Mouse (Mus musculus): Measurements from ENCODE around the gene 1700113H08Rik. TPM values are rescaled to one million over a fixed set of nuclear protein-coding genes. Genes with fewer than 3 reads are reported as not detected.

1700113H08Rik gene
- total RNA-seq, 2 experiments from 2014 or later = not detected

DNA sequence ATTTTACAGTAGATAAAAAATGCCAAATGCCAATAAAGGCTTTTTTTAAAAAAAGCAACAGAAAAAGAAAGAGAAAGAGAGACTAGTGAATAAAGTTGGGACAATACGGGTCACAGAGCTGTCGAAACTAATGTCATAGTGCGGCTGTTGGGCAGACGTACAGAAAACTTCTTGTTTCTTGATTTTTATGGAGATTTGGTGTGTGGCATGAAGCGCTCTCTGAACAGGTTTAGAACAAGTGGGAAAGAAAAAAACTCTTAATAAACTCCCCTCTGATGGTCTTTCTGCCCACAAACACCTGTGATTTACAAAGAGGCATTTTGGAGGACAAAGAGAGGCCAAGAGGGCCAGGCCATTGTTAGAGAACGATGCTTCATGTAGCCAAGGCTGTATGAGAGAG, 1.6 kb downstream of the 1700113H08Rik start:
- no peak for DNase-seq

GRCm38 (mm10) chr10:87084236-87084635, 26.4 kb downstream of the 1700113H08Rik start:
- peak; percentile 52 to 68 for DNase-seq

- DNase-seq = no peak
Observed at GRCm38 (mm10) chr10:87087646-87088045, 29.8 kb downstream of the 1700113H08Rik start.

GRCm38 (mm10) chr10:87094249-87094648, 36.4 kb downstream of the 1700113H08Rik start:
- DNase-seq = peak; percentile 16 to 18

- DNase-seq = no peak
Observed at GRCm38 (mm10) chr10:87098722-87099121, 40.9 kb downstream of the 1700113H08Rik start.

DNA sequence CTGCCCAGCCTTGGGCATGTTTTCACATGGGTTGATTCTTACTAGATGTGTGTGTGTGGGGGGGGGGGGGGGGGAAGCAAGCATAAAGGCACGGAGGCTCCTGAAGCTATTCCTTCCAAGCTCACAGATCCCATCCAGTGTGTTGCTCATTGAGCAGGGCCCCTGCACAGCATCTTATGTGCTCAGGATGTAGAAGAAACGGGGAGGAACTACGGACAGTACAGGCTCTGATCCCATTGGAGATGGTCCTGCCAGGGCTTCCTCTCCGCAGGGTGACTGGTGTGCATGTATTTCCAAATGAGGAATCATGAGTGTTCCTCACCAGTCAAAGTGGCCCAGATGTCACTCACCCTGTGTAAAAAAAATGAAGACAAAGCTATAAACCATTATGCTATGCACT, 42.8 kb downstream of the 1700113H08Rik start:
- no peak for DNase-seq

- no peak for DNase-seq
Observed at GRCm38 (mm10) chr10:87101265-87101950, 43.6 kb downstream of the 1700113H08Rik start.

GRCm38 (mm10) chr10:87101951-87102320, 44.1 kb downstream of the 1700113H08Rik start:
- no peak for DNase-seq

GRCm38 (mm10) chr10:87102455-87102854, 44.6 kb downstream of the 1700113H08Rik start:
- DNase-seq = no peak

- DNase-seq = no peak
Observed at GRCm38 (mm10) chr10:87103286-87103685, 45.4 kb downstream of the 1700113H08Rik start.

DNA sequence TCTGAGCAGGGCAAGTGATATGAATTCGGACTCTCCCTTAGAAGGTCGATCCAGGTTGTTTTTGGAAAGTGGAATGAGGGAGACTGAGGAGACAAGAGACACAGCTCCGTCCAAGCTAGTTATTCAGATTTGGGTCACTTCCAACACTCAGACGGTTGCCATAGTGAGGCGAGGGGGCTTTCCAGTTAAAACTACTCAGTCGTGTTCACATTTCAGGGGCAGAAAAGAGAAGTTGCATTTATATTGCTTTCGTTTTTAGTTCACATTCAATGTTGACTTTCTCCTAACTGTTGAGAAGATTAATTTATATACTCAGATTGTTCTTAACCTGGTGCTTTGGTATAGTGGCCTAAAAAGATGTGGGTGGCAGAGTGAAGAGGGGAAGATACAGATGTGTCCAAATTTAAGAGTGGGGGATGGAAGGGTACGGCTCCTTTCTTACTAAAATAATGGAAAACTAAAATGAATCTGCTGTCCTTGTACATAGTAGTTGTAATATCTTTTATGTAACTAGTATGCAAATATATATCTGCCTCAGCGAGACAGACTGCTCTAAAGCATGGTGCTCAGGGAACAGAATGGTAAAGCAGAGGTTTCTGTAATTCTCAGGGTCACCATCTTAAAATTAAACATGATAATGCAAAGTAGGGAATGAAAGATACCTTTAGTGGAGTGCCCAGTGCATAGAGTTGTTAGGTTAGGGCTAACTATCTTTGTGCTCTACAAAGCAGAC, 49.9 kb downstream of the 1700113H08Rik start:
- peak in 1 of 2 experiments; percentile 13 for DNase-seq

DNA sequence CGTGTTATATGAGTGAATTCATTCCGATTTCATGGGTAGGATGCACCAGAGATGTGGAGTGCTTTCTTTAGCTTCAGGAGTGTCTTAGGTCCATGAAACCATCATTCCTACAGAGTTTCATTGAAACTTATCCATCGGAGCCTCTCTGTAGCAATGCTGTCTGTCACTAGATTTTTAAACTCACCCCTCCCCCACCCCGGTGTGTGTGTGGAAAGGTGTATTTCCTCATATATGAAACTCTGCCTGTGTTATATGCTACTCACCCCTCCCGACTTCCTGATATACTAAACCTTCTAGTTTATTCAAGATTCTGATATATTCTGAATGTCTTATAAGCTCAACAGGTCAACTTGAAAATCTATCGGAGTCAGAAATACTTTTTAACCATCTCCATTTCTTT, 50.5 kb downstream of the 1700113H08Rik start:
- no peak for DNase-seq

DNA sequence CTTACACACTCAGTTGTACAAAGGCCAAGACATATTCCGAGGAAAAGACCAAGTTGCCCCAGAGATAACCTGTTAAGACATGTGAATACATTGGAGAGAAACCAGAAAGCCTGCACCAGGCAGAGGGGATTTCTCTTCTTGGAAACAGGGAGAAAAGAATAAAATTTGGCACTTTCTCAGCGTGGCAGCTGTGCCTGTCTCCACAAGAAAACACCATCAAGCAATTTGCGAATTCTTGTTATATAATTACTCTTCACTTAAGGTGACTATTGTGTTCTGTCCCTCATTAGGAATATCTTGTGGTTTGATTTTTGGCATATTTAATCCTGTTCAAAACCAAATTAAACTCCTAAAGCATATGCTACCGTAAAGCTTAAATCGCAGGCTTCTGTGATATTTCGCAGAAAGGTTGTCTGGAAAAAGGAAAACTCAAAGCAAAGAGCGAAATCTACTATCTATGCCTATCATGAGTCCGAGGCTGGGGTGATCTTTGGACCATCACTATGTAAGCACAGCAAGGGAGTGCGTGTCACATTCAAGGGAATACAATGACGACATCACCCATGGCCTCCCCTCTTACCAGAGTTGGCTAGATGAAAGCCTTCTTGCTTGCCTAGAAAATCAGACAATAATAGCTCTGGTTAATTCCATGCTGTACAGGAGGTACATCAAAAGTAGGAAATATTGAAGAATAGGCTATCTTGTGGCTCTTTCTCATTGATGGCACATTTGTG, 51.4 kb downstream of the 1700113H08Rik start:
- peak in 1 of 2 experiments; percentile 18 for DNase-seq

DNA sequence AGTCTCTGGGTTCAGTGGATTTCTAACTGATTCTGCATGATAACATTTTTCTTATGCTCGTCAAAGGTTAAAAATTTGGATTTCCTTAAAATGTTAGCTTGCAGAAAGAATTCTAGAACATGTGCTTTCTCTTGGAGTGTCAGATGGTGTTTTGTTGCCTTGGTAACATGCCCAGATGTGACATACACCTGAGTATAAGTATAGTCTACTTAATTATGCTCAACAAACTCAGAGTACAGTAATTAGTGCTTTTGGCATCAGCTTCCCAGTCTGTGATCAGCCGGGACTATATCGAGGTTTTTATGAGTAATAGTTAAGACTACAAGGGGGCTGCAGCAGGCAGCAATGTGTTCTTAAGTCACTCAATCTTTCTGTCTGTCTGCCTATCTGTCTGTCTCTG, 53.1 kb downstream of the 1700113H08Rik start:
- no peak for DNase-seq

DNA sequence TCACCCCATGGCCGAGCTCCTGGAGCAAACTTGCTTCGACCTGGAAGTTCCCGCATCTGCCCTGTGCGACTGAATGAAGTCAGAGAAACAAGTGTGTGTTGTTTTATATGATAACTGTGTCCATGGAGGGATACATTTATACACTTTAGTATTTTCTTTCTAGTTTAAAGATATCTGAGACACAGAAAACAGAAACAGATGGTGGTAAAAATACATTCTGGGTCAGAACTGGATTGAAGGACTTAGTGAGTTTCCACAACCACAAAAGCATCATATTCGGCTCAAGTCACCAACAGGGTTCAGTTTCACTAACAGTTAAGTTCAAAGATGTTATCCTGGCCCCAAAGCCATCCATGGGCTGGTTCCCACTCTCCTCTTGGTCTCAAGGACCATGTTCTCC, 67.2 kb downstream of the 1700113H08Rik start:
- no peak for DNase-seq

DNA sequence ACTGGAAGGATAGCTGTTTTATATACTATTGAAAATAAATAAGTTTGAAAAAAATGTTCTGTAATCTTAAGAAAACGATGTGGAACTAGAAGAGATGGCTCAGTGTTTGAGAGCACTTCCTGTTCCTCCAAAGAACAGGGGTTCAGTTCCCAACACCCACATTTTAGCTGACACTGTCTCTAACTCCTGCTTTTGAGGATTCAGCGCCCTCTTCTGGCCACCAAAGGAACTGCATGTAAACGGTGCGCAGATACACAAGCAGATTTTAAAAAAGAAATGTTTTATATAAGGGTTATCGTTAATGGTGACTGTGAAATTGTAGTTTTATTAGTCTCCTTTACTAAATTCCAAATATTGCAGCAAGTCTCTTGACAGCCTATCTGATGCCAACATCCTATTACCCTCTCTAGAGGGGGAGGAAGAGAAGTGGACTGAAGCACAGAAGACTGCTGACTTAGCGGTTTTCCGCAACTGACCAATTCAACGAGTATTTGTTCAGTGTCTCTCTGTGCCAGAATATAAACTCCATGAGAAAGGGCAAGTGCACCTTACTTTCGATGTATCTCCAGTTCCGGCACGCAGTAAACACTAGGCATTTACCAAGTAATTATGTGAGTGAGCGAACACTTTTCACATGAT, 68.5 kb downstream of the 1700113H08Rik start:
- DNase-seq = no peak

GRCm38 (mm10) chr10:87151050-87151449, 93.2 kb downstream of the 1700113H08Rik start:
- no peak for DNase-seq

GRCm38 (mm10) chr10:87153731-87154505, 96.1 kb downstream of the 1700113H08Rik start:
- DNase-seq = no peak

DNA sequence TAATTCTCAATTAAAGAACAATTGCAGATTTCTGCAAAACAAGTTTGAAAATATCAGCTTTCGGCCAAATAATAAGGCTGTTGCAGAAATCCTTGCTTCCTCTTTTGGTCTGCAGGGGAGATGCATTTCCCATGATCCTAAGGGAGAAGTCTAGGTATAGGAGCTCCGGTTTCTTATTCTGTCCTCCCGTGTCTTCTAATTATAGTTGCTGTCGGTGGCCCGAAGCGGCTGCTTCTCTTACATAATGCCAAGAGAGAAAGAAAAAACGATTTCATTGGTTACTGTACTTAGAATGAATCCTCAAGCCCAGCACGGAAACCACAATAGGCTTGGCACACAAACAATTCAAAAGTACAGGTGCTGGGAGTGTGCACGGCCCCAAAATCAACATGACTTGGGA, 101.9 kb downstream of the 1700113H08Rik start:
- no peak for DNase-seq

DNA sequence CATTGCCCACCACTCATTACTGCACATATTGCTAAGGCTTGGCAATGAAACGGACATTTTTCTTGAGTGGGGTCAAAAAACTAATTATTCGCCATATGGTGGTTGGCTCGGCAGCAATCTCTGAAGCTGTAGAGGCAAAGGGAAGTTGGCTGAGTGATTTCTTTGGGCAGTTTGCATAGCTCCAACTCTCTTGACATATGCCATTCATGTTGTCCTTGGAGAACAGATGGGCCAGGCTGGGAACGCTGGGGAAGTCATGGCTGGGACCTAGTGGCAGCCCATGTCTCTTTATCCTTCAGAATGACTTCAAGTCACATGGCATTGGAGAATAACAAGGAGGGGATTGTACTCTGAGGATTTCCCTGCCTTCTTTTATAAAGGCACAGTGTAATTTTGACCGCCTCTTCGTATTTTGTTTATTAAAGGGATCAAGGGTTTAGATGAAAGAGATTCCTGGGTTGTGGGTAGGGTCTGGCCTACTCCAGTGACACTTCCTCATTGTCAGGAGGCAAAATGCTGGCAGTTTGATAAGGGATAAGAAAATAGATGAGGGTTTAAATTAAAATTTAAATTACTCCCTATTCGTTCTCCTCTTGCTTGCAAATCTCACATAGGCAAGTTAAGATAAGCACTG, 138.4 kb downstream of the 1700113H08Rik start:
- no peak for DNase-seq

GRCm38 (mm10) chr10:87198720-87199119, 140.9 kb downstream of the 1700113H08Rik start:
- DNase-seq = no peak

GRCm38 (mm10) chr10:87209466-87209865, 151.6 kb downstream of the 1700113H08Rik start:
- DNase-seq = no peak

All from layer of hippocampus, postnatal 36 days (tissue).